Mouse (Mus musculus) kidney, embryonic 16.5 days (tissue): ENCODE data around the gene Acvr1c. TPM values are rescaled to one million over a fixed set of nuclear protein-coding genes. Genes with fewer than 3 reads are reported as not detected.

Source experiments
- ATAC-seq: fragments of 200-750 bp; cut with Nextera tagmentation; 2 replicates; pipeline ENCODE4 v1.8.0; 2017; ENCODE audit warnings: moderate TSS enrichment; ENCODE audit not compliant: low FRiP score, low TSS enrichment
- H3K27ac ChIP-seq: fragments of 300-500 bp; sonication (generic); 2 replicates; pipeline ENCODE4 v1.5.1; 2014; ENCODE audit warnings: low read length
- H3K27me3 ChIP-seq: fragments of 300-500 bp; sonication (generic); 2 replicates; pipeline ENCODE4 v1.6.1; 2014; ENCODE audit warnings: low read length, control low read depth, mixed read lengths; ENCODE audit not compliant: insufficient read depth
- H3K36me3 ChIP-seq: fragments of 300-500 bp; sonication (generic); 2 replicates; pipeline ENCODE4 v1.6.1; 2014; ENCODE audit warnings: low read length, control low read depth, mixed read lengths; ENCODE audit not compliant: insufficient read depth
- H3K4me1 ChIP-seq: fragments of 300-500 bp; sonication (generic); 2 replicates; pipeline ENCODE4 v1.6.1; 2014; ENCODE audit warnings: low read length, control low read depth, mixed read lengths; ENCODE audit not compliant: insufficient read depth
- H3K4me2 ChIP-seq: fragments of 300-500 bp; sonication (generic); replicated peaks from 2 replicates; pipeline ENCODE4 v1.6.1; 2014; ENCODE audit warnings: low read depth, low read length
- H3K4me3 ChIP-seq: fragments of 300-500 bp; sonication (generic); 2 replicates; pipeline ENCODE4 v1.5.1; 2014; ENCODE audit warnings: mild to moderate bottlenecking, low read length
- H3K9ac ChIP-seq: fragments of 300-500 bp; sonication (generic); replicated peaks from 2 replicates; pipeline ENCODE4 v1.6.1; 2014; ENCODE audit warnings: low read length
- H3K9me3 ChIP-seq: fragments of 300-500 bp; sonication (generic); 2 replicates; pipeline ENCODE4 v1.6.1; 2016; ENCODE audit warnings: low read length, control low read depth
- WGBS: fragments of 180-500 bp; shearing (Covaris S2); extraction: QIAGEN DNeasy Blood & Tissue Kit; methylation state at CpG from one replicate; pipeline ENCODE4 v1.1.7; 2014; 5-methylcytosine and 5-hydroxymethylcytosine counted together
- polyA plus RNA-seq: library from polyadenylated mRNA; unstranded; fragments of >200 nt; fragmentation: Nextera tagmentation; extraction: Ambion mirVana; gene quantifications from 2 replicates; pipeline ENCODE4 v1.2.1, GENCODE M21; 2015

The Acvr1c gene
- polyA plus RNA-seq, 1 experiment from 2014 or later: 0.30 TPM

GRCm38 (mm10) chr2:58357068-58357413, 654 bp downstream of the Acvr1c start:
- Histone ChIP-seq H3K4me3 (peak overlapping the region; percentile 68), H3K9ac (peak overlapping the region; percentile 54; the same call in 1 of the 2 replicates), H3K9me3 (no peaks in the 10 kb centered on the region), H3K4me1 (peaks cover 12% of the 10 kb centered on the region), H3K27ac (no peak overlapping the region), H3K4me2 (peak overlapping the region; percentile 100), H3K27me3 (peaks cover 28% of the 10 kb centered on the region; the same call in 1 of the 2 replicates), H3K36me3 (no peaks in the 10 kb centered on the region)
- ATAC-seq: peak; percentile 43; the same call in 1 of the 2 replicates
- WGBS: 0% methylated on average over 7 of the region's 7 CpGs

DNA sequence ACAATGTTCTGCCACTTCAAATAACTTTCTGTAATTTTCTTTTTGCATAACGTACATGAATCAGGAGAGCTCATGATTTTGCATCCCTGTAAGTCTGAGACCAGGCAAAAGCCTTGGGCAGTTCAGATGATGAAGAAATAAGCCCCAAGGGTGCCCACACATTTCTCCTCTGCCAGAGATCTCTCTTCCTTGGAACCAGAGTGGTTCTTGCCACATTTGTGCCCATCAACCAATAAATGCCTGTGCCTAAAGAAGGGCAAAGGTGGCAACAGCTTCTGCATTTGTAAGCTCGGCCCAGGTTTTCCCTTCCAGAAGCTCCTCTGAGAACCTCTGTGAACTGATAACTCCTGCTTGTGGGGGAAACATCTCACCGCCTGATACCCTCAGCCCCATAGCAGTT, 3.3 kb downstream of the Acvr1c start:
- peaks cover 12% of the 10 kb centered on the region for H3K4me1 ChIP-seq
- H3K4me3 ChIP-seq: no peak overlapping the region
- H3K9ac ChIP-seq: no peak overlapping the region
- H3K4me2 ChIP-seq: no peak overlapping the region
- H3K27ac ChIP-seq: no peak overlapping the region
- no peaks in the 10 kb centered on the region for H3K9me3 ChIP-seq
- ATAC-seq: no peak
- WGBS: 87% methylated on average over 3 of the region's 3 CpGs
- peaks cover 28% of the 10 kb centered on the region; the same call in 1 of the 2 replicates for H3K27me3 ChIP-seq
- H3K36me3 ChIP-seq: no peaks in the 10 kb centered on the region

DNA sequence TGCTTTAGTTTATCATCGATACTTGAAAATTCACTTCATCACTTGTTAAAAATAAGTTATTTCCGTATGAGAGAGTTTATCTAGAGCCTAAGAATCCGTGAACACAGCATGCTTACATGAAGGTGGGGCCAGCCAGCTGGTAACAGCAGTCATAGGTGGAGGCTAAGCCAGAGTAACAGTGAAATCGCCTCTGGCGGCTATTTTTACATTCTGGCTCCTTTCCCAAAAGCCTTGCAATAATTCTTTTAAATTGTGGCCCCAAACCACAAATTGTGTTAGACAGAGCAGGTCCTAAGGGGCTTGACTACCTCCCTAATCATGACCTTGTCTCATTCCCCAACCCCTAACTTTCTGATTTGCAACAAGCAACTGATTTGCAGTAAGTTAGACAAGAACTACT, 4.8 kb downstream of the Acvr1c start:
- peaks cover 23% of the 10 kb centered on the region; the same call in 1 of the 2 replicates for H3K27me3 ChIP-seq
- H3K4me2 ChIP-seq: no peak overlapping the region
- no peak for ATAC-seq
- H3K9ac ChIP-seq: no peak overlapping the region
- H3K4me1 ChIP-seq: peaks cover 10% of the 10 kb centered on the region
- H3K27ac ChIP-seq: no peak overlapping the region
- no peaks in the 10 kb centered on the region for H3K36me3 ChIP-seq
- H3K9me3 ChIP-seq: no peaks in the 10 kb centered on the region
- H3K4me3 ChIP-seq: no peak overlapping the region
- WGBS: 64% methylated on average over 5 of the region's 5 CpGs

DNA sequence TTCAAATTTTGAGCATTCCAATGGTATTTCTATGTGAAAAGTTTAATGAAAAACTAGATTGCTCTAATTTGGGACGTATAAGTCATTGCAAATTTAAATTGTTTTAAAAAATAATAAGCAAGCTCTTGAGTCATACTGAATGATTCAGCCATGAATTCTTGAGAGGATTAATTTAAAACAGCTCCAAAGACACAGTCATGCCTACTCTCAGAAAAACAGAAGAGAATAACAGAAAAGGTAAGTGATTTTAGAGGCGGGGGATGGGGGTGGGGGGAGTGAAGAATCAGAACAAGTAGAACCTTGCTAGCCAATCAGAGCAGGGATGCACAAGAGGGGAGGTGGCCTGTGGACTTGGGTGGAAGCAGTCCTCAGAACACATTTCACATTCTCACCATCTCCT, 7.0 kb downstream of the Acvr1c start:
- no peak for ATAC-seq
- Histone ChIP-seq H3K4me1 (no peaks in the 10 kb centered on the region), H3K4me3 (no peak overlapping the region), H3K27ac (no peak overlapping the region), H3K9me3 (no peaks in the 10 kb centered on the region), H3K36me3 (no peaks in the 10 kb centered on the region), H3K4me2 (no peak overlapping the region), H3K27me3 (peaks cover 9% of the 10 kb centered on the region; the same call in 1 of the 2 replicates), H3K9ac (no peak overlapping the region)
- WGBS: 87% methylated on average over 2 of the region's 2 CpGs

DNA sequence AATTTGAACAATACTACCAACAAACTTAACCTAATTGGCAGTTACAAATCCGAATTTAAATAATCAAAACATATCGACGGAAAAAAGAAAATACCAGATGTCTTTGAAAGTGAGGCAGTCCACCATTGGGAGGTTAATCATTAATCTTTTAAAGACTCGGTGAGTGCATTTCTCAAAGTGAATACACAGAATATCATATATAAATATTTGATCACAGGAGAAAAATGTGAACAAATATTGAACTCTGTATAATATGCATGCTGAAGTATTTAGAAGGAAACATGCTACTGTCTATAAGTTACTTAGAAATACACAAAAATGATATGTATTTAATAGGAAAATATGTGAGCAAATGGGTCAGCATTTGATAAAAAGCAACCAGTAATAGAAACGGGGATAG, 21.0 kb downstream of the Acvr1c start:
- ATAC-seq: no peak
- H3K27me3 ChIP-seq: no peaks in the 10 kb centered on the region
- no peaks in the 10 kb centered on the region for H3K9me3 ChIP-seq
- H3K27ac ChIP-seq: no peak overlapping the region
- H3K4me2 ChIP-seq: no peak overlapping the region
- no peaks in the 10 kb centered on the region for H3K4me1 ChIP-seq
- no peak overlapping the region for H3K4me3 ChIP-seq
- no peak overlapping the region for H3K9ac ChIP-seq
- 75% methylated on average over 5 of the region's 5 CpGs for WGBS
- H3K36me3 ChIP-seq: no peaks in the 10 kb centered on the region

DNA sequence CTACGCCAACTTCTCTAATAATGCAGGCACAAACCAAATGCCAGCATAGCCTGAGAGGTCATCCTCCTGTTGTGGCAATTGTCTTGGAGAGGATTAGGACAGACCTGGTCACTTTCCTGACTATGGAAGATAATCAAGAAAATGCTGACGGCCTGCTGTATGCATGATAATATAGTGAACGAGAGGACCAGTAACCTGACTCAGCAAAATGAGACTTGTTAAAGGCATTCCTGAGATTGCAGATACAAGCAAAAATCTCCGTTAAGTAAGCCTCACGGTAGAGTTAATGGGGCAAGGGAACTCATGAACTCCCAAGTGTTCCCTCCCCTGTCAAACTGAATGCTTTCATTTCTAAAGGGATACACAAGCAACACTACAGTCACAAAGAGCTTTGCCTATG, 28.1 kb downstream of the Acvr1c start:
- no peaks in the 10 kb centered on the region for H3K27me3 ChIP-seq

DNA sequence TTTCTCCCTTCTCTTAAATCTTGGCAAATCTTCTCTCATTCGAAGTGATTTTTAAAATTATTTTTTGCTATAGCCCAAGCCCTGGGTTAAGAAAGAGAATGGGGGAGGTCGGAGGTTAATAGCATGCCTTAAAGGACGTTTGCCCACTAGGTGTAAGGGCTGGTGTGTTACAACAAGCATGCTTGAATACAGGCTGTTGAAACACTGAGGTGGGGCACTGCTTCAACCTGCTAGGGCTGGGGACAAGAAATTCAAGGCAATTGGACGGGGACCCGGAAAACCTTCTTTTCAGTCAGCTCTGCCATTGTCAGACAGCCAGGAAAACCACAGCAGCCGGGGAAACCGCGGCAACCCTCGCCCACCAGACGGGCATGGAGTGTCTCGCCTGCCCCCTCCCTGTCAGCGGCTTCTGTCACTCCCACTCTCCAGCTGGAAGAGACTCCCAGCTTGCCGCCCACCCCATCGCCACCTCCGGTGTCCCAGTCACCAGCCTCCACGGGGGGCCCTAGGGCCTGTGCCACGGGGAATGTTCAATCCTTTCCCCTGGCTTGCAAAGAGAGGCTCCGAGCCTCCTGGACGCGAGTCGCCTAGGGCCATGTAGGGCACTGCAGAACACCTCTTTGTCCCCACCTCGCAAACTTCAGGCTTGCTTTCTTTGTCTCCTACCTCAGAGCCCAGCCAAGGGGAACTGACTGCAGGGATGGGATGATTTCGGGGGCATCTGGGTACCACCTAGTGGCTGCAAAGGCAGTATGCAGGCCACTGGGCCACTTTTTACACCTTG, 33.4 kb downstream of the Acvr1c start:
- Histone ChIP-seq H3K4me3 (peak overlapping the region; percentile 50), H3K27ac (no peak overlapping the region), H3K9me3 (no peaks in the 10 kb centered on the region), H3K4me1 (peaks cover 4% of the 10 kb centered on the region), H3K4me2 (peak overlapping the region; percentile 87), H3K9ac (peak overlapping the region; percentile 75), H3K36me3 (no peaks in the 10 kb centered on the region), H3K27me3 (no peaks in the 10 kb centered on the region)
- ATAC-seq: peak; percentile 93
- 12% methylated on average over 23 of the region's 23 CpGs for WGBS

More for the DNA sequence above, 28.1 kb downstream of the Acvr1c start:
- WGBS: 63% methylated on average over 5 of the region's 5 CpGs
- Histone ChIP-seq H3K9me3 (no peaks in the 10 kb centered on the region), H3K9ac (no peak overlapping the region), H3K36me3 (no peaks in the 10 kb centered on the region), H3K4me2 (no peak overlapping the region), H3K4me1 (peaks cover under 1% of the 10 kb centered on the region; the same call in 1 of the 2 replicates), H3K27ac (no peak overlapping the region), H3K4me3 (no peak overlapping the region)
- ATAC-seq: no peak

DNA sequence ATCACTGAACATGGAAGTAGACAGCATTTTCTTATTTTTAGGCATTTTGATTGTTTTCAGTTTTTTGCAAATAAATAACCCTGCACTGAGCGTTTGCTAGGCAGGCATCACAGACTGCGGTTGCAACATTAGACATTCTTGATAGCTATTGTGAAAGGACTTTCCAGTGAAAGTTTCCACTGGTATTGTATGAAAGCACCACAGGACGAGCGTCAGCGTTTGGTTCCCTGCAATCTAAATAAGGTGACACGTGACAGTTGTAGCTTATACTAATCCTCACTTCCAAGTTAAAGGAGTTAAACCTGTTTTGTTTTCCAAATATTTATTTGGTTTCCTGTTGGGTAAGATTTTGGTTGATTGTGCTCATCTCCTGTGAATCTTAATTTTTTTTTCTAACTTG, 34.4 kb downstream of the Acvr1c start:
- WGBS: 83% methylated on average over 6 of the region's 6 CpGs

GRCm38 (mm10) chr2:58316186-58316585, 41.5 kb downstream of the Acvr1c start:
- no peak overlapping the region for H3K4me2 ChIP-seq
- no peak overlapping the region for H3K9ac ChIP-seq
- no peak for ATAC-seq
- no peaks in the 10 kb centered on the region for H3K4me1 ChIP-seq
- 93% methylated on average over 7 of the region's 7 CpGs for WGBS
- no peaks in the 10 kb centered on the region for H3K27me3 ChIP-seq
- H3K4me3 ChIP-seq: no peak overlapping the region
- no peaks in the 10 kb centered on the region for H3K36me3 ChIP-seq
- H3K9me3 ChIP-seq: no peaks in the 10 kb centered on the region
- H3K27ac ChIP-seq: no peak overlapping the region

More for the DNA sequence above, 34.4 kb downstream of the Acvr1c start:
- Histone ChIP-seq H3K9ac (no peak overlapping the region), H3K4me3 (no peak overlapping the region), H3K27ac (no peak overlapping the region), H3K9me3 (no peaks in the 10 kb centered on the region), H3K4me2 (no peak overlapping the region), H3K27me3 (no peaks in the 10 kb centered on the region), H3K4me1 (peaks cover 4% of the 10 kb centered on the region), H3K36me3 (no peaks in the 10 kb centered on the region)
- no peak for ATAC-seq

DNA sequence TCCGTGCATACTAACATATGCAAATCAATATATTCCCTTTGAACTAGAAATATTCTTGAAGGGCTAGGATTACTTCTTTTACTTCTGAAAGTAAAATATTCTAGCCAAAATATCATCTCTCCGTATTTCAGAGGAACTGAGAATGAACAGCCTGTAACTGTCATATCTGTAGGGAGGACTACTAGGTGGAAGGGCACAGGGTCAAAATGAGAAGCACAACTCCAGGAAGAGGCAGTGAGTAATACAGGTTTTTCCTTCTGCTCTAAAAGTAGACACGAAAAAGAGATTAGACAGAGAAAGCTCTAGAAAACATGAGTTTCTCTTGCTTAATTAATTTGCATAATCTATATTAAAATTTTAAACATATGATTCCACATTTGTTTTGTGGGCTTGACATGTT, 48.0 kb downstream of the Acvr1c start:
- H3K9ac ChIP-seq: no peak overlapping the region
- H3K27ac ChIP-seq: no peak overlapping the region
- H3K4me2 ChIP-seq: no peak overlapping the region
- ATAC-seq: no peak
- no peaks in the 10 kb centered on the region for H3K4me1 ChIP-seq
- WGBS: 59% methylated on average over 3 of the region's 3 CpGs
- no peaks in the 10 kb centered on the region for H3K27me3 ChIP-seq
- H3K36me3 ChIP-seq: no peaks in the 10 kb centered on the region
- no peak overlapping the region for H3K4me3 ChIP-seq
- H3K9me3 ChIP-seq: no peaks in the 10 kb centered on the region
